Mouse (Mus musculus) lung, adult 2 months (tissue): ENCODE measurements around the gene Abca7.

Source experiments
- CTCF ChIP-seq: fragments of 200-500 bp; IDR thresholded peaks from 2 replicates; pipeline ENCODE4 v1.5.1; 2011; ENCODE audit warnings: mild to moderate bottlenecking, low read length, control low read depth; ENCODE audit not compliant: insufficient read depth
- POLR2A ChIP-seq: fragments of 200-500 bp; IDR thresholded peaks from 2 replicates; pipeline ENCODE4 v1.6.1; 2011; ENCODE audit warnings: low read depth, mild to moderate bottlenecking, control low read depth, low read length, borderline replicate concordance; ENCODE audit errors: extremely low read depth

DNA sequence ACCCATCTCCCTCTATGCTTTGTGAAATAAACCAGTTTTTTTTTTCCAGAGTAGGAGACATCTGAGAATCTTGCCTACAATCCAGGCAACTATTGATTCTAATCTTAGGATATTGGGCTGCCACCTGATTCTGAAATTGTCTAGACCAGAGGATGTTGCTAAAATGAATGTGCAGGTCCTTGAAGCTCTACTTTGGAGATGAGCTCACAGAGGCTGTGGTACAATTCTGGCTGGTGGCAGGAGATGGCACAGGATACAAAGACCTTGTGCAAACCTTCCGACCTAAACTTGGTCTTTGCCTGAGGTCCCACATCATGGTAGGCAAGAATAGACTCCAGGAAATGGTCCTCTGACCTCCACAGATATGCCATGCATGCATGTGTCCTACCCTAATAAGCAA is 658 bp upstream of the Abca7 start:
- no peak for TF ChIP-seq POLR2A
- no peak for TF ChIP-seq CTCF
